Mouse (Mus musculus): Measurements from ENCODE around the gene Tbc1d17. TPM values are rescaled to one million over a fixed set of nuclear protein-coding genes. Genes with fewer than 3 reads are reported as not detected.

Tbc1d17 gene
- total RNA-seq, 2 experiments from 2014 or later: 42.4 to 53.4 TPM

- no peak for DNase-seq
- intact Hi-C loops (cut with DNase I): loop anchor here (5.0 kb wide), 1 partner anchor 54 kb away; no protein-coding TSS in a partner anchor
Observed at GRCm38 (mm10) chr7:44810819-44811557, 37.9 kb downstream of the Tbc1d17 start.

- no peak for DNase-seq
- intact Hi-C loops (cut with DNase I): loop anchor here (5.0 kb wide), 1 partner anchor 53 kb away; no protein-coding TSS in a partner anchor
Observed at GRCm38 (mm10) chr7:44810365-44810764, 38.5 kb downstream of the Tbc1d17 start.

- DNase-seq: no peak
- intact Hi-C loops (cut with DNase I): no loop called here
Observed at GRCm38 (mm10) chr7:44809466-44809865, 39.4 kb downstream of the Tbc1d17 start.

GRCm38 (mm10) chr7:44808927-44809326, 40.0 kb downstream of the Tbc1d17 start:
- intact Hi-C loops (cut with DNase I): no loop called here
- no peak for DNase-seq

GRCm38 (mm10) chr7:44792781-44793180, 56.1 kb downstream of the Tbc1d17 start:
- no peak for DNase-seq
- intact Hi-C loops (cut with DNase I): no loop called here

- intact Hi-C loops (cut with DNase I): no loop called here
Observed at GRCm38 (mm10) chr7:44790066-44790465, 58.8 kb downstream of the Tbc1d17 start.

GRCm38 (mm10) chr7:44789531-44789930, 59.3 kb downstream of the Tbc1d17 start:
- no peak for DNase-seq
- intact Hi-C loops (cut with DNase I): no loop called here

More at GRCm38 (mm10) chr7:44790066-44790465, 58.8 kb downstream of the Tbc1d17 start:
- no peak for DNase-seq

Small RNAs within 50 kb of the gene (microRNA-seq; reads per million reads assigned to microRNA genes)
- gene Mir707: 0 reads per million in 2 experiments

Other genes with a start within 250 kb of the Tbc1d17 start
- 10 to 100 TPM; 22.5 to 29.7 TPM for gene Myh14, start 178.2 kb downstream of the Tbc1d17 start, total RNA-seq (2021)
- gene Izumo2, start 140.3 kb downstream of the Tbc1d17 start, total RNA-seq (2021): not detected
- 10 to 100 TPM; 16.1 to 18.6 TPM for gene Vrk3, start 100.7 kb downstream of the Tbc1d17 start, total RNA-seq (2021)
- not detected for gene Zfp473, start 98.0 kb downstream of the Tbc1d17 start, total RNA-seq (2021)
- gene Nup62, start 33.0 kb downstream of the Tbc1d17 start, total RNA-seq (2021): 10 to 100 TPM; 19.6 to 20.0 TPM
- gene Il4i1, start 32.7 kb downstream of the Tbc1d17 start, total RNA-seq (2021): 1 to 10 TPM; 1.0 to 6.4 TPM
- gene Atf5, start 32.4 kb downstream of the Tbc1d17 start, total RNA-seq (2021): 10 to 100 TPM; 55.2 to 69.3 TPM
- 100 to 1,000 TPM; 111 to 122 TPM for gene Akt1s1, start 88 bp downstream of the Tbc1d17 start, total RNA-seq (2021)
- gene Pnkp, start 8.1 kb upstream of the Tbc1d17 start, total RNA-seq (2021): 10 to 100 TPM; 14.9 to 18.7 TPM
- gene Ptov1, start 20.7 kb upstream of the Tbc1d17 start, total RNA-seq (2021): 100 to 1,000 TPM; 129 to 153 TPM
- 10 to 100 TPM; 54.0 to 57.5 TPM for gene Med25, start 43.6 kb upstream of the Tbc1d17 start, total RNA-seq (2021)
- gene Fuz, start 47.0 kb upstream of the Tbc1d17 start, total RNA-seq (2021): 10 to 100 TPM; 17.3 to 18.1 TPM
- 10 to 100 TPM; 55.0 to 56.3 TPM for gene Ap2a1, start 80.4 kb upstream of the Tbc1d17 start, total RNA-seq (2021)
- not detected for gene Tsks, start 94.1 kb upstream of the Tbc1d17 start, total RNA-seq (2021)
- gene Cpt1c, start 125.8 kb upstream of the Tbc1d17 start, total RNA-seq (2021): 1 to 10 TPM; 1.2 to 1.8 TPM
- 100 to 1,000 TPM; 105 to 123 TPM for gene Prmt1, start 137.5 kb upstream of the Tbc1d17 start, total RNA-seq (2021)
- gene Irf3, start 148.6 kb upstream of the Tbc1d17 start, total RNA-seq (2021): 10 to 100 TPM; 18.3 to 20.3 TPM
- 1 to 10 TPM; 8.0 to 8.9 TPM for gene Bcl2l12, start 149.6 kb upstream of the Tbc1d17 start, total RNA-seq (2021)
- gene Scaf1, start 167.3 kb upstream of the Tbc1d17 start, total RNA-seq (2021): 10 to 100 TPM; 36.9 to 40.2 TPM
- 10 to 100 TPM; 20.6 to 21.8 TPM for gene Rras, start 168.9 kb upstream of the Tbc1d17 start, total RNA-seq (2021)
- 10 to 100 TPM; 11.3 to 14.1 TPM for gene Prr12, start 203.8 kb upstream of the Tbc1d17 start, total RNA-seq (2021)
- gene Nosip, start 213.3 kb upstream of the Tbc1d17 start, total RNA-seq (2021): 10 to 100 TPM; 29.0 to 30.8 TPM
- 1 to 10 TPM; 8.0 to 8.8 TPM for gene Prrg2, start 213.6 kb upstream of the Tbc1d17 start, total RNA-seq (2021)
- 10 to 100 TPM; 17.3 to 20.9 TPM for gene Rcn3, start 243.1 kb upstream of the Tbc1d17 start, total RNA-seq (2021)

Measured in gastrocnemius, postnatal 36 days (tissue).